Comparison of ENCODE assay signal across 16 mouse cellular contexts in genomic region chr8:107580879-107581278, GRCm38 (mm10).
"Had no signal": no experiment of that assay in that cellular context is flagged by ENCODE, and none has a peak within 500 bp of the region (broad histone marks: within the 10 kb centered on the region; RNA-seq: fewer than 3 reads in every experiment).

No protein-coding gene starts in this region.

- H3K9ac ChIP-seq: neural tube, embryonic 13.5 days; neural tube, embryonic 15.5 days; stomach, embryonic 15.5 days had no signal

- H3K9me3 ChIP-seq: neural tube, embryonic 13.5 days; neural tube, embryonic 15.5 days; stomach, embryonic 15.5 days had no signal

- H3K27ac ChIP-seq: neural tube, embryonic 13.5 days; neural tube, embryonic 15.5 days; stomach, embryonic 15.5 days; stomach, postnatal 0 days had no signal

- H3K27me3 ChIP-seq: neural tube, embryonic 13.5 days; neural tube, embryonic 15.5 days; stomach, embryonic 15.5 days had no signal

- DNase-seq: retina, postnatal 1 day; right cerebral cortex, adult 18-20 months; right cerebral cortex, postnatal 14 days; right cerebral cortex, postnatal 25 days; right cerebral cortex, postnatal 4 days; spleen, adult 18-20 months; thymus, adult 18-20 months; thymus, adult 2 months; thymus, postnatal 14 days; thymus, postnatal 25 days; thymus, postnatal 36 days; thymus, postnatal 4 days had no signal

- H3K4me3 ChIP-seq: neural tube, embryonic 13.5 days; neural tube, embryonic 15.5 days; stomach, embryonic 15.5 days had no signal
